Comparison of ENCODE assay signal across 12 mouse cellular contexts in the genomic region with DNA sequence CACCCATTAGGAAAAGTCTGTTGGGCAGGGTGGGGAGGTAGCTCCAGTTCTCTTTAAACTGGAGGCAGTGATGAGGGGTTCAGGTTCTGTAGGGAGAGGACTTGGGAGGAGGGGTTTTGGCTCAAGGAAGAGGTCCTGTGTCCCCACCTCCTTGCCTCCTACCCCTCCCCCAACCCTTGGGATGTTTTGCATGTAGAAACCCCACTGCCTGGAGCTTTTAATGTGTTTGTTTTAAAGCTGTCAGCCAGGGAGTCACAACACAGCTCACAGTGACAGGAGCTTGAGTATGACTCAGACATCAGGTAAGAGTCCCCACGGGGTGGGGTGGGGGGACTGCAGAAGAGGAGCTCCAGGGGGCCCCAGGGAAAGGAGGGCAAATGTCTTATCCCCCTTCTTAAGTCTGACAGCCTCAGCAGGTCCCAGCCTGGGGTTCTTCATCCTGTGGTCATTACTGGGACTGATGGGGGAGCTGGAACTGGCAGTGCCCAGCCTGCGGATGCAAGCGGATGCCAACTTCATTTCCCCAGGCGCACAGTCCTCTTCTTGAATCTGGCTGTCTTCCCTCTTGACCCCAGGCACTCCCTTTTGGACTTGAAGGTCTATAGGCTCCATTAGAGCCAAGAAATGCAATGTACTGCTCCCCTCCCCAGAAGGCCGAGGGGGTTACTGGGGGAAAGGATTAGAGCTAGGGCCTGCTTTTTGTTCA. TPM values are rescaled to one million over a fixed set of nuclear protein-coding genes. Genes with fewer than 3 reads are reported as not detected.
DNase-seq lines count a peak whose midpoint lies in the region; ATAC-seq and TF ChIP-seq lines count a peak whose summit lies in the region.
"Had no signal": no experiment of that assay in that cellular context is flagged by ENCODE, and none has a peak within 500 bp of the region (broad histone marks: within the 10 kb centered on the region; RNA-seq: fewer than 3 reads in every experiment).

No protein-coding gene starts in this region.

- TF ChIP-seq CTCF in layer of hippocampus, adult 2 months (conservative IDR thresholded peaks at IDR 0.05) = no peak

- no peak for ATAC-seq in liver, embryonic 12.5 days
- no peak for ATAC-seq in monocyte, adult 5-6 weeks (replicated peaks; ENCODE audit: insufficient number of reproducible peaks, low FRiP score, low TSS enrichment, poor library complexity, severe bottlenecking)
- ATAC-seq: intestine, postnatal 0 days had no signal

- H3K9me3 ChIP-seq in liver, embryonic 12.5 days (replicated peaks) = no peaks in the 10 kb centered on the region

- peak; percentile 46 for DNase-seq in cerebellum, adult 9-11 months
- no peak for DNase-seq in cerebellum, adult 11-12 months
- no peak for DNase-seq in layer of hippocampus, adult 2 months (ENCODE audit: low spot score in 2 of 2)
- no peak for DNase-seq in layer of hippocampus, adult 9-11 months
- DNase-seq in R1 (ENCODE audit: low read depth, low spot score) = peak; percentile 41
- DNase-seq in heart, postnatal 25 days (ENCODE audit: low spot score) = no peak
- DNase-seq: adrenal gland, postnatal 14 days; embryo, embryonic 11 days; lung, embryonic 14.5 days had no signal

- no peaks in the 10 kb centered on the region for H3K36me3 ChIP-seq in liver, embryonic 12.5 days

- H3K4me2 ChIP-seq in liver, embryonic 12.5 days = 0 out of 2 replicates have a peak overlapping the region, but pooled peaks have one; percentile 2
- H3K4me2 ChIP-seq: lung, embryonic 14.5 days had no signal

- peak overlapping the region; percentile 71 for H3K27ac ChIP-seq in layer of hippocampus, adult 2 months
- peak overlapping the region; percentile 62; the same call in 1 of the 2 replicates for H3K27ac ChIP-seq in liver, embryonic 12.5 days

- H3K4me1 ChIP-seq in liver, embryonic 12.5 days = peaks cover 22% of the 10 kb centered on the region

- H3K27me3 ChIP-seq in liver, embryonic 12.5 days (replicated peaks) = peaks cover 98% of the 10 kb centered on the region

- H3K4me3 ChIP-seq in layer of hippocampus, adult 2 months = peak overlapping the region; percentile 3; the same call in 1 of the 2 replicates
- H3K4me3 ChIP-seq in liver, embryonic 12.5 days = no peak overlapping the region

- intact Hi-C loops in heart, postnatal 25 days (cut with DNase I) = no loop called here

- 40% methylated on average over 5 of the region's 5 CpGs for WGBS in liver, embryonic 12.5 days (ENCODE audit: insufficient replicate concordance)

- no peak overlapping the region for H3K9ac ChIP-seq in liver, embryonic 12.5 days
- H3K9ac ChIP-seq: lung, embryonic 14.5 days had no signal

RNA-seq across cellular contexts. Expression of gene Camk2n1, which starts 4.8 kb away (rescaled TPM):
- total RNA-seq in layer of hippocampus, adult 2 months (2021) = 100 to 1,000 TPM; 378 to 385 TPM
- 1.3 and 1.4 TPM in 2 replicates for polyA plus RNA-seq in liver, embryonic 12.5 days (2016; fragmentation: Nextera tagmentation; extraction: Ambion mirVana)
- 10 to 100 TPM in 1 of 2 experiments, 1 to 10 TPM in 1; 9.6 to 11.2 TPM for total RNA-seq in heart, postnatal 25 days (2021)
- 10.8 to 19.2 TPM (median 11.3 TPM) in 3 replicates for total RNA-seq in monocyte, adult 5-6 weeks (2017)

RNA-seq across cellular contexts. Expression of gene Mul1, which starts 24.4 kb away (rescaled TPM):
- total RNA-seq in layer of hippocampus, adult 2 months (2021) = 10 to 100 TPM; 54.4 to 57.9 TPM
- polyA plus RNA-seq in liver, embryonic 12.5 days (2016; fragmentation: Nextera tagmentation; extraction: Ambion mirVana) = 9.4 and 10.2 TPM in 2 replicates
- 10 to 100 TPM; 68.1 to 79.0 TPM for total RNA-seq in heart, postnatal 25 days (2021)
- total RNA-seq in monocyte, adult 5-6 weeks (2017) = 10.8 to 12.0 TPM (median 11.9 TPM) in 3 replicates

Comparison
In these comparisons a context has a peak if more than half of its experiments do, and no peak if none do; other contexts are left out.
1. DNase-seq: peak in cerebellum, adult 9-11 months (single experiment) and R1 (single experiment); none in cerebellum, adult 11-12 months (single experiment), layer of hippocampus, adult 2 months (0 of 2), layer of hippocampus, adult 9-11 months (single experiment) and heart, postnatal 25 days (single experiment).
2. RNA of gene Camk2n1, which starts 4.8 kb away (total RNA-seq): 378 to 385 TPM in layer of hippocampus, adult 2 months; 9.6 to 11.2 TPM in heart, postnatal 25 days and 10.8 to 19.2 TPM in monocyte, adult 5-6 weeks; every median in the first group is over 10 times any median in the second.